Mouse (Mus musculus): ENCODE measurements around the gene Pros1. TPM values are rescaled to one million over a fixed set of nuclear protein-coding genes. Genes with fewer than 3 reads are reported as not detected.

Pros1 gene
- polyA plus RNA-seq, 1 experiment from 2014 or later = 16.9 TPM

DNA sequence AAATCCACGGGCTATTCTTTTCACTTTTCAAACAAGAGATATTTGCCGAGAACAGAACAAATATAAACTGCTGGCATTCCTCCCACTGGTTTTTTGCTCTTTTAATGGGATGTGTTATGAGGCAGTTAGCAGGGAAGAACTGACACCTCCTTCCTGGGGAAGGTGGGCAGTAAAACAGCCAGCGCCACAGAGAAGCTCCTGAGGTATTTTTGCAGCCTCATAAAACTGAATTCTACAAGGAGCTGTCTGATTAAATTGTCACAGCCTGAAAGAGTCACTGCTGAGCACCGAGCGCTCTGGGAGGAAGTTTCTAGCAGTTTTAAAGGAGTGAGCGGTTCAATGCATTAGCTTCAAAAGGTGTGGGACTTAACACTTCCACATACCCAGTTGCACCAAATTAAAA lies 110.3 kb downstream of the Pros1 start:
- 87% methylated on average over 6 of the region's 6 CpGs for WGBS
- no peaks in the 10 kb centered on the region for H3K36me3 ChIP-seq (replicated peaks)
- no peak overlapping the region for H3K4me3 ChIP-seq
- no peaks in the 10 kb centered on the region for H3K4me1 ChIP-seq
- H3K27me3 ChIP-seq (replicated peaks; ENCODE audit: low read depth, poor library complexity, severe bottlenecking) = no peaks in the 10 kb centered on the region
- no peaks in the 10 kb centered on the region for H3K9me3 ChIP-seq
- no peak for DNase-seq (ENCODE audit: low spot score)
- H3K27ac ChIP-seq (replicated peaks) = no peak overlapping the region

DNA sequence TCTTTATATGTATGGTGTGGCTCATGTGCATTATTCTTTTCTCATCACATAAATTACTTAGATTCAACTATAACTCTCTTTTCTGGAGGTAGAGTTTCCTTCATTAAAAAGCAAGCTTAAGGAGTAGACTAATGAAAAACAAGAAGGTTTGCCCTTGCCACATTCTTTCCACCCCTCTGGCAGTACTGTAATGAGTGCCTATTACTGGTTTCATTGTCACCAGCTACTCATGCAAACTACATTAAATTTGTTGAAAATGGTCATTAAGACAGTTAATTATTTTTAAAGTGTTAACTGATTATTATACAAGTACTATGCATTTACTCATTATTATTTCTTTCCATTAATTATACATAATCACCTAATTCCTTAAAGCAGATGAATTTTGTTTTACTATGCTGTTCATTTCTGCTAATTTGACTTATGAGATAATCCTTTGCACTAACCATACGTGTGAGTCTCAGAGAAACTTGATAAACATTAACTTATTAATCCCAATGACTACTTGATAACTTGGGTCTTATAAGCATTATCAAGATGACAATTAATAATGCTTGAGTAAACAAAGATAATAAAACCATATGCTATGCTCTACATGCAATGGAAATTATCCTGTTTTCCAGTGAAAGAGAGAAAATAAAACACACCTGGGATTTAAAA lies 117.7 kb downstream of the Pros1 start:
- Histone ChIP-seq H3K27ac (replicated peaks) (no peak overlapping the region), H3K4me1 (no peaks in the 10 kb centered on the region), H3K36me3 (replicated peaks) (no peaks in the 10 kb centered on the region), H3K27me3 (replicated peaks; ENCODE audit: low read depth, poor library complexity, severe bottlenecking) (no peaks in the 10 kb centered on the region), H3K4me3 (no peak overlapping the region), H3K9me3 (no peaks in the 10 kb centered on the region)
- 80% methylated on average over 1 of the region's 1 CpGs for WGBS
- no peak for DNase-seq (ENCODE audit: low spot score)

DNA sequence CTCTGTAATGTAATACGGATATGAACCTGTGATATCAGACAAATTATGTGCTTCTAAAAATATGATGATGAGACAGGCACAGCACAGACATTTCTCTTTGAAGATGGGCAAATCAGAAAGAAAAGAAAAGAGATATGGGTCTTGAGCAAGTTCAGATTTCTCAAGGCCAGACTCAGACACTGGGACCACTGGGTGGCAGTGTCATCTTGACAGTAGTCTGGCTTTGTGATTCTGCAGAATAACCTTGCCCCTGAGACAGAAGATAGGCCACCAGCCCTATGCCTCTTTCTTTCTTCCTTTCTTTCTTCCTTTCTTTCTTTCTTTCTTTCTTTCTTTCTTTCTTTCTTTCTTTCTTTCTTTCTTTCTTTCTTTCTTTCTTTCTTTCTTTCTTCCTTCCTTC lies 120.8 kb downstream of the Pros1 start:
- no peaks in the 10 kb centered on the region for H3K4me1 ChIP-seq
- H3K27me3 ChIP-seq (replicated peaks; ENCODE audit: low read depth, poor library complexity, severe bottlenecking) = no peaks in the 10 kb centered on the region
- no peak overlapping the region for H3K4me3 ChIP-seq
- peak; percentile 34 for DNase-seq (ENCODE audit: low spot score)
- no peak overlapping the region for H3K27ac ChIP-seq (replicated peaks)
- H3K36me3 ChIP-seq (replicated peaks) = no peaks in the 10 kb centered on the region
- no peaks in the 10 kb centered on the region for H3K9me3 ChIP-seq
- 88% methylated on average over 1 of the region's 1 CpGs for WGBS

Small RNA genes lying within 50 kb of the gene (microRNA-seq; reads per million reads assigned to microRNA genes)
- not detected for gene Gm25986

Other genes starting within 250 kb of the Pros1 start
- gene Nsun3, start 67.5 kb upstream of the Pros1 start, polyA plus RNA-seq (2016; fragmentation: Nextera tagmentation; extraction: Ambion mirVana) = 6.1 and 7.4 TPM in 2 replicates
- 0.36 TPM in 2 replicates for gene Stx19, start 39.6 kb upstream of the Pros1 start, polyA plus RNA-seq (2016; fragmentation: Nextera tagmentation; extraction: Ambion mirVana)
- 18.3 and 19.6 TPM in 2 replicates for gene Arl13b, start 7.3 kb upstream of the Pros1 start, polyA plus RNA-seq (2016; fragmentation: Nextera tagmentation; extraction: Ambion mirVana)